7 mouse cellular contexts compared by ENCODE assay signal in genomic region chr17:70755039-70755668, GRCm38 (mm10).
DNase-seq lines count a peak whose midpoint lies in the region; ATAC-seq lines count a peak whose summit lies in the region.

No protein-coding gene starts in this region.

- no peaks in the 10 kb centered on the region for H3K27me3 ChIP-seq in embryonic facial prominence, embryonic 12.5 days
- no peaks in the 10 kb centered on the region for H3K27me3 ChIP-seq in limb, embryonic 13.5 days
- H3K27me3 ChIP-seq in midbrain, embryonic 15.5 days (replicated peaks): peaks cover 35% of the 10 kb centered on the region

- WGBS in embryonic facial prominence, embryonic 12.5 days: under 1% methylated on average over 22 of the region's 22 CpGs
- WGBS in limb, embryonic 13.5 days: 0% methylated on average over 22 of the region's 22 CpGs
- under 1% methylated on average over 22 of the region's 22 CpGs for WGBS in midbrain, embryonic 15.5 days

- peak; percentile 70 for ATAC-seq in embryonic facial prominence, embryonic 12.5 days (ENCODE audit: insufficient number of reproducible peaks, insufficient read depth, low FRiP score, low TSS enrichment)
- peak; percentile 78; the same call in 1 of the 2 replicates for ATAC-seq in limb, embryonic 13.5 days (ENCODE audit: low FRiP score, low read depth)
- peak; percentile 60 for ATAC-seq in midbrain, embryonic 15.5 days (replicated peaks)

- peak overlapping the region; percentile 68 for H3K4me2 ChIP-seq in embryonic facial prominence, embryonic 12.5 days (replicated peaks)
- peak overlapping the region; percentile 79 for H3K4me2 ChIP-seq in limb, embryonic 13.5 days (replicated peaks)
- H3K4me2 ChIP-seq in midbrain, embryonic 15.5 days: peak overlapping the region; percentile 53

- DNase-seq in adrenal gland, postnatal 14 days: peak; percentile 94
- peak; percentile 93 for DNase-seq in heart, adult 8-10 months (ENCODE audit: low spot score)
- DNase-seq in kidney, adult 8-10 months: peak; percentile 78 to 93
- DNase-seq in spleen, adult 18-20 months: peak; percentile 51 to 85

- no peaks in the 10 kb centered on the region for H3K9me3 ChIP-seq in embryonic facial prominence, embryonic 12.5 days
- no peaks in the 10 kb centered on the region for H3K9me3 ChIP-seq in limb, embryonic 13.5 days
- no peaks in the 10 kb centered on the region for H3K9me3 ChIP-seq in midbrain, embryonic 15.5 days

- H3K4me3 ChIP-seq in embryonic facial prominence, embryonic 12.5 days: peak overlapping the region; percentile 35
- H3K4me3 ChIP-seq in limb, embryonic 13.5 days: peak overlapping the region; percentile 46
- H3K4me3 ChIP-seq in midbrain, embryonic 15.5 days: peak overlapping the region; percentile 26

- no peaks in the 10 kb centered on the region for H3K36me3 ChIP-seq in embryonic facial prominence, embryonic 12.5 days
- H3K36me3 ChIP-seq in limb, embryonic 13.5 days: no peaks in the 10 kb centered on the region
- H3K36me3 ChIP-seq in midbrain, embryonic 15.5 days (replicated peaks): no peaks in the 10 kb centered on the region

- peak overlapping the region; percentile 84 for H3K27ac ChIP-seq in embryonic facial prominence, embryonic 12.5 days
- peak overlapping the region; percentile 86 for H3K27ac ChIP-seq in limb, embryonic 13.5 days
- 0 out of 2 replicates have a peak overlapping the region, but pooled peaks have one; percentile 38 for H3K27ac ChIP-seq in midbrain, embryonic 15.5 days

- H3K4me1 ChIP-seq in embryonic facial prominence, embryonic 12.5 days: peaks cover 13% of the 10 kb centered on the region; the same call in 1 of the 2 replicates
- H3K4me1 ChIP-seq in limb, embryonic 13.5 days: peaks cover 32% of the 10 kb centered on the region
- peaks cover 18% of the 10 kb centered on the region for H3K4me1 ChIP-seq in midbrain, embryonic 15.5 days

- peak overlapping the region; percentile 10; the same call in 1 of the 2 replicates for H3K9ac ChIP-seq in embryonic facial prominence, embryonic 12.5 days
- H3K9ac ChIP-seq in limb, embryonic 13.5 days: peak overlapping the region; percentile 58
- no peak overlapping the region; the same call in 1 of the 2 replicates for H3K9ac ChIP-seq in midbrain, embryonic 15.5 days

Comparison
In these comparisons a context has a peak if more than half of its experiments do, and no peak if none do; other contexts are left out.
1. Peak in every context shown above with its lines: DNase-seq, ATAC-seq, H3K4me3 ChIP-seq and H3K27ac ChIP-seq.